Mouse (Mus musculus) CD8-positive naive resting alpha-beta T cell, adult 2 months (primary cell): ENCODE measurements around the gene Fa2h.
A peak's percentile ranks its signal among the peaks of the same experiment; 100 is the strongest.

Experiments
- DNase-seq, 2 experiments: peaks; one replicate each; pipeline ENCODE4 v3.0.0; 2022; ENCODE audit warnings: low read depth in 2 of 2, low spot score in 2 of 2

Gene Fa2h

DNA sequence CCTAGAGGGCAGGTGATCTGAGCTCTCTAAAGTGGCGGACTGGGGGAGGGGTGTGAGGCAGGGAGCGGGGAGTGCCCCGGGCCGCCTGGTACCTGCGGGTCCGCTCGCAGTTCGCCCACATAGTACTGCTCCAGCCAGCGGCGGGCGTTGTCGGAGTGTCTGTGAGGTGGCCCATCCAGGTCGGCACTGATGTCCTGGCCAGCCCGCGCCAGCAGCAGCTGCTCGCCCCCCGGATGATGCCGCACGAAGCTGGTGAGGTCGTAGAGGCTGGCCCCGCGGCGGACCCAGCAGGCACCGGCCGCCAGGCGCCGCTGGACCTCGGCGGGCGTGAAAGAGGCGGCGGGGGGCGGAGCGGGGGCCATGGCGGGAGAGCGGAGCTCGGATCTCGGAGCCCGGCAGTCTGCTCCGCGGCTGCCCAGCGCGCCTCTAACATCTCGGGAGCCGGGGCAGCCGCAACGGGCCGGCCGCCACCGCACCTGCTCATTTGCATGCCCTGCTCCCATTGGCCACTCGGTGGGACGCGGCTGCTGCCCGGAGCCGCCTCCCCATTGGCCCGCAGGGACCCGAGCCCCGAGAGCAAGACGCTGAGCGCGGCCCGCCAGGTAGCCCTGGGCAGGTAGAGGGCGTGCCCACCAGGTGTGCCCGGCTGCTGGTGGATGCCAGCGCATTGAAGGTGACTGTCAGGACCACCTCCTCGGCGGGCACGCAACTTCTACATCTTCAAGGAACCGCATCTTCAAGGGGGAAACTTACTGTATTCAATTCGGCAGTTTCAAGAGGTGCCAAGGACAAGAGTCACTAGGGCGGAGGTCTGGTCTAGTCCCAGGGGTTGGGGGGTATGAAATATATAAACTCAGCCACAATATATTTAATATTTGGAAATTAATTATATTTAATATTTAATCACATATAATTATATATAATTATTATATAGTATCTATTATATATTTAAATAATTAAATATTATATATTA is at the start of gene Fa2h:
Gene Fa2h, minus strand, starts transcription at position 434 of the 973 bp plus-strand sequence.
- DNase-seq: no peak

GRCm38 (mm10) chr8:111439189-111439588 is 45.6 kb upstream of the Fa2h start:
- peak; percentile 20 to 40 for DNase-seq

- peak in 1 of 2 experiments; percentile 7 for DNase-seq
Observed at GRCm38 (mm10) chr8:111435071-111435828, 41.6 kb upstream of the Fa2h start.

DNA sequence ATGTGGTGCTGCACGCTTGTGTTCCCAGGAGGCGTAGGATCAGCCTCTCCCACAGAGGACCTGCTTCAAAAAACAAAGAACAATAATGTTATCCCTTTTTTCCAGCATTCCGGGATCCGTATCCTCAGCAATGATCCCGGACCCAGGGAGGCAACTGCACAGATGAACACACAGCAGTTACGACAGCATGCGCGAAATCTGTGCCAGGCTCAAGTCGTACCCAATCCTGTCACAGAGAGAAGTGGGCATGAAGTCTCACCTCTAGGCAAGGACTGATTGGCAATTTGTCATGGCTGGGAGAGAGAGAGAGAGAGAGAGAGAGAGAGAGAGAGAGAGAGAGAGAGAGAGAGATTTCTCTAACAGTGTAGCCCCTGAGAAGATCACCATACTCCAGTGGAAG is 31.0 kb upstream of the Fa2h start:
- no peak for DNase-seq

- DNase-seq: no peak
Observed at GRCm38 (mm10) chr8:111424181-111424580, 30.6 kb upstream of the Fa2h start.

DNA sequence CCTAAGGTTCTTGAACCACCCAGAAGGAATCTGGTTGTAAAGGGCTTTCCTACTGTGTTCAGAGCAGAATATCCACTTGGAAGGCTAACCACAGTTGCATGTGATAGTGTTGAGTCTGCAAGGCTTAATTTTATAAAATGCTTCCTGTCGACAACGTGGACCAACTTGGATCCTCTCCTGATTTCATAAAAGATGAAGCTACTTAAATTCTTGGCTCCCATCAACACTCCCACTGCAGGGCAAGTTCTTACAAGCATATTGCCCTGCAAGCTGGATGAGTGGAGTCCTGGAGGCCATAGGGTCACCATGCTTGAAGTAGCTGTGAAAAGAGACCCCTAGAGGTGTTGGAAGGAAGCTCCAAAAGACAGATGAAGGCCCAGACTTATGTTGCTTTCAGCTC is 29.0 kb upstream of the Fa2h start:
- DNase-seq: no peak

- no peak for DNase-seq
Observed at GRCm38 (mm10) chr8:111419171-111419570, 25.5 kb upstream of the Fa2h start.

GRCm38 (mm10) chr8:111418601-111419000 is 25.0 kb upstream of the Fa2h start:
- DNase-seq: peak in 1 of 2 experiments; percentile 12

DNA sequence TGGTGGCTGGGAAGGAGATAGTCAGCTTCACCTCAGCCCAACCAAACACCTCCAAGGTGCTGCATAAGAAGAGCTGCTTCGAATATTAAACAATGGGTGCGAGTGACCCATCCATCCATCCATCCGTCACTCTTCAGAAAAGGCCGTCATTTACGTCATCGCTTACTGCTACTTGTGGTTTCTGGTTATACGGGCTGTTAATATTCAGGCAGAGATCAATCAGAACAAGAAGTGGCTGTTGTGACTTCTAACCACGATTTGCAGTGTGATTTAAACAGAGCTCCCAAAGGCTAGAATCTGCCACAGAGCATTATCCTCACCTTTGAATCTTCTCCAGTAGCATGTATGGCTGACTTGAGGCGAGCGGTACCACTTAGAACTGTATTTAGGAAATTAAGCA is 23.6 kb upstream of the Fa2h start:
- no peak for DNase-seq

DNA sequence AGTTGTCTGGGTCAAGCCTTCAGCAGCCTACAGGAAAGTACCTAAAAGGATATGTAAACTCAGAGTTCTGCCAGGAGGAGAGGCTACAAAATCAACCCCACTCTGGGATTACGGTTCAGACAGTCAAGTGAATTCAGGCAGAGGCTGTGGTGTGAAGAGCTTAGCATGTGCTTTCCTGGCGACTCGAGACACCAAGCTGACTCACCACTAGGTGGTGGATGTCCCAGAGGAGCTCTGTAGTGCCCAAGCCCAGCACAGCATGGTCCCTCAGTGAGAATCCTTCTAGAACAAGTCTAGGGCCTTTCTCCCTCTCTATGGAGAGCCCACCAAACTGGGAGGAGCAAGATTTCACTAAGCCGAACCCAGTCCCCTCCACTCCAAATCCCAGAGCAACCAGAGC is 9.8 kb upstream of the Fa2h start:
- DNase-seq: no peak

DNA sequence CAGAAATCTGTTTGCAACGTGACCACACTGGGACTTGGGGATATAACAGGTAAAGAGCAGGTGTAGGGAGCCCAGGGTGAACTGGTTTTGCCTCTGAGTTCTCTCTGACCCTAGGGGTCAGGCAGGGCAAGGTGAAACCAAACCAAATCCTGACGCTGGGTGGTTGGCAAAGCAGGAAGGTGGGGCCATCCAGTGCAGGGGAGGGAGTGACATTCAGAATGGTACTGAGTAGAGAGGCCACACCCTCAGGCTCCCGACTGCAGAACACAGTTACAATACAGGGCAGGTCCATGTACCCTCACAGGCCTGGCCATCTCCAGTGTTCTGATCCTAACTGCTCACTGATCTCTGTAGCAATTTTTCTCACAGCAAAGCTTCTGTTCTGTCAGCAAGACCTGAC is 2.4 kb downstream of the Fa2h start:
- DNase-seq: no peak

- no peak for DNase-seq
Observed at GRCm38 (mm10) chr8:111390837-111391236, 2.8 kb downstream of the Fa2h start.

GRCm38 (mm10) chr8:111389581-111389980 is 4.0 kb downstream of the Fa2h start:
- DNase-seq: no peak

- no peak for DNase-seq
Observed at GRCm38 (mm10) chr8:111385915-111386314, 7.7 kb downstream of the Fa2h start.

DNA sequence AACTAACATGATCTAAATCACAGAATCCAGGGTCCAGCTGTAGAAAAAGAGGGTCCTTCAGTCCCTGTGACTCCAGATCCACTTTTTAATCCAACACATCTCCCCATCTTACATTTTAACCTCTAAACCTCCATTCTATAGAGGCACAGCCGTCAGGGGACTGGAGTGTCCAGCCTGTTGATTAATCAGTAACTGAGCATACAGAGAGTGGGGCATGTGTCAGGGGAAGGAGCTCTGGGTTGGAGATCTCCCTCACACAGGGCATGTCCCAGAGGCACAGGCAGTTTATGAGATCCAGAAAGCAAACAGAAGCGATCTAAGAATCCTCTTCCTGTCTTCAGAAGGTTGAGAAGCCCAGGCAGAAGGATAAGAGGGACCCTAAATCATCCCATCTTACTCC is 9.0 kb downstream of the Fa2h start:
- DNase-seq: no peak

GRCm38 (mm10) chr8:111375192-111375591 is 18.4 kb downstream of the Fa2h start:
- DNase-seq: no peak

GRCm38 (mm10) chr8:111369711-111370110 is 23.9 kb downstream of the Fa2h start:
- no peak for DNase-seq

DNA sequence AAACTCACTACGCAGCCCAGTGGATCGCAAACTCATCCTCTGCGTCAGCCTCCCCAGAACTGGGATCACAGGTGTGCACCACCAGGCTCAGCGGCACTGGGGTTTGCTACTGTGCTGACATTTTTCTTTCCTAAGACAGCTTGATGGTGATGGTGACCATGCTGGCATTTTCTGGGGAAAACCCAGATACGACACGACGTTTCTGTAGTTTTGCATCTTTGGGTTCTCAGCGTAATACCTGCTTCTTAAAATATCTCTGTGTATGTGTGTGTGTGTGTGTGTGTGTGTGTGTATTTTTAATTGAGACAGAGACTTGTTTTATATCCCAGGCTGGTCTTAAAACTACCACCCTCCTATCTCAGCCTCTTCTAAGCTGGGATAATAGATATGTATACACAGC is 26.3 kb downstream of the Fa2h start:
- no peak for DNase-seq

GRCm38 (mm10) chr8:111366610-111367234 is 26.9 kb downstream of the Fa2h start:
- no peak for DNase-seq

DNA sequence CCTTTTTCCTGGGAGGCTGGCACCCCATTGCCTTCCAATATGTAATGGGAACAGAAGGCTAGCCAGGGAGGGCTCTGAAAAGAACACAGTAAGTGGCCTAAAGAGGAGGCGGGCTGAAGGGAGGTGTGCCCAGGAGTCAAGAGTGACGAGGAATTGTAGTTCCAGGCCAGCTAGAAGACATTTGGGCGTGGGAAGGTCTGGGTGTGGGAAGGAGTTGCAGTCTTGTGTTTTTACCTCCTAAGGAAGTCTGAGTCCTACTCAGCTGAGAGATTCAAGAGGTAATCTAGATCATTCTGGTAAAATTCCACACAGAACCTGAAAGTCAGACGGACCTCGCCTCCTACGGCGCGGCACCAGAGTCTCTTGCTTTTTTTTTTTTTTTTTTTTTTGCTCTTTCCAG is 30.1 kb downstream of the Fa2h start:
- DNase-seq: no peak

DNA sequence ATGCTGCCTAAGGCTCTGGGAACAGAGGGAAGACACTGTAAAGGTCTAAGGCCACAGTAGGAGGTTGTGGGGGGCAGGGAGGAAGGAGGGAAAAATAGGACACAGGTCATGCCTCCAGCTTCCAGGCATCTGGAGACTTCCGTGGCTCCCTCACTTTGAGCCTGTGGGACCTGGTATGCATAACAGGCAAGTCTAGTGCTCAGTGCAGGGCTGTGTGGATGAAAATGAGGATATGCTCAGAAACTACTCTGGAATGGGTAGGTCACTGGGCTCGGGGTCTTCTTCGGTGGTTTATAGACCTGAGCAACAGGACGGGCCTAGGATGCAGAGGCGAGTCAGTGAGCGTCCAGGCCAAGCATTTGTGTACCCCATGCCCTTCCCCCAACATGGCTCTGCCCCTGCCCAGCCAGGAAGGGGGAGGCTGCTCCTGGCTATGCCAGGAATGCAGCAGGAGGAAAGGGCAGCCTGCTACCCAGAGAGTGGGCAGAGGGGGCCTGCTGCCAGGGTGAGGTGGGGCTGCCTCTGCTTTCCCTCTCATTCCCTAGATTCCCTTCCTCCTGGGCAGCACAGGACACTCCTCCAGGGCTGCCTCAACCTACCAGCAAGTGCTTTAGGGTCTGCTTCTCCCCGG is 32.9 kb downstream of the Fa2h start:
- no peak for DNase-seq
